Mouse (Mus musculus): ENCODE measurements around the gene Mrpl21.

The Mrpl21 gene

DNA sequence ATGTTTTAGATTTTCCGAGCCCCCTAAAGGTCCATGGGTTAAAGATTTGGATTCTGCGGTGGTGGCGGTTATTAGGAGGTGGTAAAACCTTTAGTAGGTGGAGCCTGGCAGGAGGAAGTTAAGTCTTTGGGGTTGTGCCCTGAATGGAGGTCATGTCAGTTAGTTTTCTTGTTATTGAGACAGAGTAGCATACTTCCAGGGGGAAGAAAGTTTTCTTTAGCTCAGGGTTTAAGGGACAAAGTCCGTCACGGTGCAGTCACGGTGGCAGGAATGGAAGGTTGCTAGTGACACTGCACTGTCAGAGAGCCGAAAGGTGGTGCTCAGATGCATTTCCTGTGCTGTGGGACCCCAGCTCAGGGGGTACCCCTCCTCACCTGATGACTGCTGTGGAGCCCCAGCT is 15.1 kb downstream of the Mrpl21 start:
- DNase-seq (ENCODE audit: low spot score) = no peak

DNA sequence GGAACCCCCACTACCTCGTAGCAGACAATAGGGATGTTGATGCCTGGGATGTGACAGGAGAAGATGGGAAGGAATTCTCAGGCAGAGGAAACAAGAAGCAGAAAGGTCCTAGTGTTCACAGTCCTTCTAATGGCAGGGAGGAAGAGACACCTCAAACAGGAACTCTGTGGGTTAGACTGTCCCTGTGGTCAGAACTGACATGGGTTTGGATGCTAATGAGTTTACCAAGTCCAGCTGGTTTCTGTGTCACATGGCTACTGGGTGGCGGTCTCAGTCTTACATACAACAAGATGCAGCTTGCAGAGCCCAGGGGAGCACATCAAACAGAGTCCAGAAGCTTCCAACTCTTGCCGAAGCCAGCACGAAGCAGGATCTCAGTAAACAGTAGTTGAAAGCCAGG is 21.3 kb downstream of the Mrpl21 start:
- no peak for DNase-seq (ENCODE audit: low spot score)

DNA sequence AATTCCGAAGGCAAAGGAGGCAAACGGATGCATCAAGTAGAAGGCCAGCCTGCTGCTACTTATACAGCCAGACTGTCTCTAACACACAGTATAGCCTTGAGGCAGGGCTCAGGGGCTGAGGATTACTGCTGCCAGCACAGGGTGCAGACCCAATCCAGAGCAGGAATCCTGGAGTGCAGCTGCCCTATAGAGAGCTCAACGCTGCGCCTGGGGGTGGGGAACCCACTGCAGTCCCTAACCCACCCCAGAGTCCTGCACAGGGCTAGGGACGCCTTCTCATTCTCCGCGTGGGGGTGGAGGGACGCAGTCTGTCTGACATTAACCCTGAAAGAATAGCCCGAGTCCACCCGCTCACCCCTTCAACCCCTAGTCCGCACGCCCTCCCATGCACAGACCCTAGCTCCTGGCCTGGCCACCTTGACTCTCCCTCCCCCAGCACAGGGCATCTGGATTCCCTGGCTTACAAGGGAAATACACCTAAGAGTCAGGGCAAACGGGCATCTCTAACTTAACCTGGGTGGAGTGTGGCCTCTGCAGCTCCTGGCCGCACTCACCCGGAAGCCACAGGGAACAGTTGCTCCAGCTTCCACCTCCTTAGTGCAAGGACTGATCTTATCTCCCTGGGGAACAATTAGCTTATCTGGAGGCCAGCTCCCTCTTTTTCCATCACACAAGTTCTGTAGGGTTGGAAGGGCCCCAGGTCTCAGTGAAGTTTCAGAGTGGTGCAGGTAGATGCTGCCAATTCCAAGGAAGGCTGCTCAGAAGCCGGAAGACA is 24.7 kb downstream of the Mrpl21 start:
- no peak for DNase-seq (ENCODE audit: low spot score)

DNA sequence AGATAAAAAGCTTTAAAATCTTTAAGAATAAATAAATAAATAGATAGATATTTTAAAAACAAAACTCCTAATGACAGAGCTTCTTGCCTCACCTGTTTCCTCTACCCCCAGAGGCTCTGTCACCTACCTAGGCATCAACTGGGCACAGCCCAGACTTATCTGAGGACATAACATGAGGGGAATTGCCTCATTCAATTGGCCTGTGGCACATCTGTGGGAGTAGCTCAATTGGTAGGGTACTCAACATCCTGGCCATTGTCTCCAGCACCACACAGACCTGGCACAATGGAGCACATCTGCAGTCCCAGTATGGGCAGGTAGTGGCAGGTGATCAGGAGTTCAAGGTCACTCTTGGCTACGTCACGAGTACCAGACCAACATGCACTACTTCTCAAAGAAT is 36.6 kb downstream of the Mrpl21 start:
- no peak for DNase-seq (ENCODE audit: low spot score)

DNA sequence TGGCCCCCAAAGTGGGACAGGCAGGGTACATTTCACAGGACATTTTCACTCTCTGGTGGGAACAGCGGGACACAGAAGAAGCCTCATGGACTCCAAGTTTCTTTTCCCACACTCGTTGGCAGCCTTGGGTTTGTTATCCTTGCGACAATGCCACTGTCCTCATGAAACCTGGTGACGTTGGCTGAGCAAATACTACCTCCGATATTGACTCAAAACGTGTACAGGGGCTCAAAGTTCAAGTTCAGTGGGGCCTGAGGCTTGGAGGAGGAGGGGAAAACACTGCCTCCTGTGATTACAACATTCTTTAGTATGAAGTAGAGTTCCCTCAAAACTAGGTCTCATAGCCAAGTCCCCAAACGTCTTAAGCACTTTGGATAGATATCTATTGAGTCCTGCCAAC is 37.4 kb downstream of the Mrpl21 start:
- DNase-seq (ENCODE audit: low spot score) = no peak

DNA sequence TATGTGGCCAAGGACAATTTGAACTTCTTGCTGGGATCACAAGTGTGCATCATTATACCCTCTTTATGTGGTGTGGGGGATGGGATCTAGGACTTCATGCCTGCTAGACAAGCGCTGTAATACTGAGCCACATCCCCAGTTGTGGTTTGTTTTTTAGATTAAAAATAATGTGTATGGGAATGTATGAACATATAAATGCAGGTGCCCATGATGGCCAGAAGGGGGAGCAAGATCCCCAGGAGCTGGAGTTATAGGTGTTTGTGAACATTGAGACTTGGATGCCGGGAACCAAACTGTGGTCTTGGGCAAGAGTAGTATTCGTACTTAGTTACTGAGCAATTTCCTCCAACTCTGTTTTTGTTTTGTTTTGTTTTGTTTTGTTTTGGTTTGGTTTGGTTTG is 38.1 kb downstream of the Mrpl21 start:
- peak; percentile 48 for DNase-seq (ENCODE audit: low spot score)

DNA sequence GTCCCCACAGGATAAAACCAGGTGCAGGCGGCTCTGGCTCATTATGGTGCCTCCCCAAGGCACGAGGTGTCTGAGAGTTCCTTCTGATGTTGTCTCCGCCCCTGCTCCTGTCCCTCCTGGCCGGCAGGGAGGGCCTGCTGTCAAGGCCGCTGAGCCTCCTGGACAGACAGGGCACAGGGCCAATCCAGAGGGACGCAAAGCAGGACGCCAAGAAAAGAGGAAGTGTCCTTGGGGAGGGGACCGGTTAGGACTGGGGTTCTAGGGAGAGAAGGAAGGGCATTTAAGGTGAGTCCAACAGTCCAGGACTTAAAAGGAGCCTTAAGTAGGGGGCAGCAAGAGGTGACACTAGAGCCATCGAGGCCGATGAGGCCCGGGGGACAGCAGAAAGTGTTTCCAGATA is 38.9 kb downstream of the Mrpl21 start:
- DNase-seq (ENCODE audit: low spot score) = peak; percentile 7

DNA sequence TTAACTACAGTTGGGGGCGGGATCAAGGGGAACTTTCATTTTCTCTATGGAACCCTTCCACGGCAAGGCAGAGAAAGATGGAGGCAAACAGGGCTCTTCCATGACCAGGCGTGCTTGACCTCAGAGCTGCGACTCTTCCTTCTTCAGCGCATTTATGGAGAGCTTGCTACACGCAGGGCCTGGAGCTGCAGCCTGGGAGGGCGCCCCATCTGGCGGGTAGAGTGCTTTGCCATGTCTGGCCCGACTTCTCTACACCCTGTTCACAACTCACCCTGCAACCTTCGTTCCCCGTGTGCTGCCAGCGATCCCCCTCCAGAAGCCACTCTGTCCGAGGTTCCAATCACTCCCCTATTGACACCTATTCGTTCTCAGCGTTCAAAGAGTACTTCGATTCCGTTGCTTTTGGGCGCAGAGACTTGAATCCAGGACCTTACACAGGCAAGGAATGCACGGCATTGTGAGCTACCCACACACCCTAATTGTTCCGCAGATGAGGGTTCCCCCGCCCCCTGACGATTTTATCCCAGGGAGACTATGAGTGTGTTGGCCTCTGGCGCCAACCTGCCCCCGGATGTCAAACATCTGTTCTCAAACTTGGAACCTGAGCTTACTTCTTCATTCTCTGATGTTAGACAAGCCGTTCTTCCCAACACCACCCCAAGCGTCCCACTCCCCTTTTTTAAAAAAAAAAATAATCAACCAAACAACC is 39.7 kb downstream of the Mrpl21 start, which contains the start of gene Cpt1a:
TSS of gene Cpt1a (plus strand) at position 74 of the 709 bp plus-strand sequence.
- DNase-seq (ENCODE audit: low spot score) = peak; percentile 67

DNA sequence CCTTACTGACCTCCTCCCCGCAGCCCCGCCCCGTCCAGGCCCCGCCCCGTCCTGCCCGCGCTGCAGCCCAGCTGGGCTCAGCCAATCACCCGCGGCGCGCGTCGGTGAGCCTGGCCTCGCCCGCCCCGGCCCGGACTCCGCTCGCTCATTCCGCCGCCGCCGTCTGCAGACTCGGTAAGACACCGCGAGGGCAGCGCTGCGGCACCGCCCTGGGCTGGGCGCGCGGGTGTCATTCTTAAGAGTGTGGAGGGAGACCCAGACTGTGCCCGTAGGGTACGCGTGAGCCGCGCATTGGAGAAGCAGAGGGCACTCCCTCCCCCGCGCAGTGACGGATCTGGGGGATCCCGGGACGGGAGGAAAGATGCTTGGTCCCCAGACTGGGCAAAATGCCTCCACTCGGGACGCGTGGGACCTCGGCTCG is 40.5 kb downstream of the Mrpl21 start:
- peak; percentile 63 for DNase-seq (ENCODE audit: low spot score)

DNA sequence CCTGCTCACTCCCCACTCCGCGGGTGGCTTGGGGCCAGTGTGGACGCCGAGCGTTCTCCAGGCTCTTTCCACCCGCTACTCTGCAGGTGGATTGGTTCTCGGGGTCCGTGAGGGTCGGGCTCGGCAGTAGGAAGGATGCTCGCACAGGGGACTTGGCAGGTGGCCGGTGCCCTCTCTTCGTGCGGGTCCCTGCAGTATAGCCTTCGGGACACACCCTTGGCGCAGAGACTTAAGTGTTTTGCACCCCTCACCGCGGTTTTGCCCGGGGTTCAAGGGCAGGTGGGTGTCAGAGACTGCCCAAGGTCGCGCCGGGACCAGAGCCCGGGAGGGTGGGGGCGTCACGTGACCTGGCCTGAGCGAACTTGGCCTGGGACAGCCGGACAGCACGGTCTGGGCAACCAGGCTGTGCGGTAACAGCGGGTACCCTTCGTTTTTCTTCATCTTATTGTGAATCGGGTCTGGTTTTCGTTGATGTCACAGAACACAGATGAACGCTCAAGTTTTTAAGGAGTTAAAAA is 41.1 kb downstream of the Mrpl21 start:
- peak; percentile 15 for DNase-seq (ENCODE audit: low spot score)

DNA sequence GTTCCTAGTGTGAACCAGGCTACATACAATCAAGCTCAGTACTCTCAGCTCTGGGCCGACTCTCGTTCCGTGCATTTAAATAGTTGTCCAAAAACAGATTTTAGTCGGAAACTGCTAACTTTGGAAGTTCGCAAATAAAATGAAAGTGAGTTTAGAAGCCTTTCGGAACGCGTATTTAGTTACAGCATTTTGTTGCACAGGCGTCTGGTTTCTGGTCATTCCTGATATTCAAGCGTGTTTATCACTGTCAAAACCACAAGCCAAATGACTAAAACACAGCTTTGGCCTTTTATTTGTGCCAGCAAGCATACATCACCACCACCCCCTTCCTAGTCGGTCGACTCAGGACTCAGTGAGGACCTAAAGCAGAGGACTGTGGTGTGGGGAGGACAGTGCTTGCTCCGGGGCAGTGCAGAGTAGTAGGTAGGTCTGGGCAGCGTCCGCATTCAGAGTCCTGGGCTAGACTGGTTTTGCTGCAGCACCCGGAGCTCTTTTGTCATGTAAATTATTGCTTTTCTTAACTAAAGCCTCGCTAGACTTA is 41.6 kb downstream of the Mrpl21 start:
- DNase-seq (ENCODE audit: low spot score) = peak; percentile 9

DNA sequence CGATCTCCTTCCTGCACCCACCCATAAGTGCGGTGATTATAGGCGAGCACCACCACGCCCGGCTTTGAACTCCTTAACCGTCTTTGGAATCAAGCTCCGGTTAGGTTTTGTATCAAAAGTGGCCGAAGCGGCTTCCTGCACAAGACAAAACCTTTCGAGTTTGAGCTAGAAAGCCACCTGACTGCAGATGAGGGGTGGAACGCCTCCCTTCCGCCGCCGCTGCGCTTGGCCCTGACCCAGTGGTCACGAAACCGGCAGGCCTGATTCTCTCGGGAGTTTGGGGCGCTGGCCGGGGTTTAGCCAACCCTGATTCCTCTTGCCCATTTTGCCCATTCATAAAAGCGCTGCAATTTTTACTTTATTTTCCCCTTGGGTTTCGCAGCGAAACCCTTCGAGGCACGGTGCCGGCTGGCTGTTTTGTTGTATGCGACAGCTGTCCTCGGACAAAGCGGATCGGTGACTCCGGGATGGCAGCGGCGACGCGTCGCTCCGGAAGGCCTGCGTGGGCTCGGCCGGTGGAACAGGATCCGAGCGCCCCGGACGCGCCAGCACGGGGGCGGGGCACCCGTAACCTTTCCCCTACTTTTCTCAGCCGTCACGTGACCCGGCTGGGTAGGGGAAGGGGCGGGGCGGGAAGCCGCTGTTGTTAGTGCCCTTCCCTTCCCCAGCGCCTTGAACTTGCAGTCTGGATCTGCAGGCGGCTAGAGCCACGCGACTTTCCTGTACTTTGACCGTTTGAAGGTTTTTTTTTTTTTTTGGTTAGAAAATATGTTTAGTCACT is 42.4 kb downstream of the Mrpl21 start:
- DNase-seq (ENCODE audit: low spot score) = peak; percentile 92

DNA sequence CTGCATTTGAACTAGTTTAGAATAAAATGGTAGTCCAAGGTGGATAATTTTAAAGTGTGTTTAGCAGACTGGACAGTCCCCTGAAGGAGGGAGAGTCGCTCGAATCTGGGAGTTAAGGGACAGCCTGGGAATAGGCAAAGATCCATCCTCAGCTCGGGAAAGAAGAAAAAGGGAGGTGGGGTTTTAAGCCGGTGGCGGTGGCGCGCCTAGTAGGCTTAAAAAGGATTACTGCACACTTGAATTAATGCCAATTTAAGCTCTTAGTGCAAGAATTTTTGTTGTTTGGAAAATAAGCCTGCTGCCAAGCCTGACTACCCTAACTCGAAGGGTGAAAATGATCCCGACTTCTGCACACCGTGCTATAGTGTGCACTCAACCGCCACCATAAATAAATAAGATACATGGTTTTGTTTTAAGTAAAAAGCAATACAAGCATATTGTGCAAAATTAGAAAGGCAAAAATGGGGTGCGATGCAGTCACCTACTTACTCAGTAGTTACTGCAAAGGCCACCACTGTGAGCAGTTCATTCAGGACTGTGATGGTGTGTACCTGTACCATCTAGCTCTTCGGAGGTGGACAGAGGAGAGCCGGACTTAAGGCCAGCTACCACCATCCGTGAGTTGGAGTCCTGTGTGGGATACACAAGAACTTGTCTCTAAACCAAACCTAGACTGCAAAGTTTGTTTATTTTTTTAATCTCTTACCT is 43.2 kb downstream of the Mrpl21 start:
- DNase-seq (ENCODE audit: low spot score) = no peak

DNA sequence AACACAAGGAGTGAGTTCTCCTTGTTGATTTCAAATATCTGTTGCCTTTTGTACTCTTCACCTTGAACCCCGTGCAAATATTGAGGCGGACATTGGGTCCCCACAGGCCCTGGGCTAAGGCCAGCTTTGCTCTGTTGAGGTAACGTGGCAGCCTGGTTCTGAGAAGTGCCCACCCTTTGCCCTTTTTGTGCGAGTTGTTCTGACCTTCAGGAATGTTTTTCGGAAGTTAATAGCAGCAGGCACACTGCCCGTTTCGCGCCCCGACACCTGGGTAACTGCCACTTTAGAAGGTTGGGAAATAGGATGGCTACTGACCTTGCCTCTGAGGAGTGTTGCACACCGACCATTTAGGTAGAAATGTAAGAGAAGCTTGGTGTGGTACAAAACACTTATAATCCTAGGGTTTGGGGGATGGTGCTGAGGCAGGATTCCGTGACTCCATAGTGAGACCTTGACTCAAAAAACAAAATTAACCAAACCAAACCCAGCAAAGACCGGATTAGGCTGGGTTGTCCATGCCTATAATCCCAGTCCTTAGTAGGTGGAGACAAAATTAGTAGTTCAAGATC is 43.9 kb downstream of the Mrpl21 start:
- DNase-seq (ENCODE audit: low spot score) = no peak

DNA sequence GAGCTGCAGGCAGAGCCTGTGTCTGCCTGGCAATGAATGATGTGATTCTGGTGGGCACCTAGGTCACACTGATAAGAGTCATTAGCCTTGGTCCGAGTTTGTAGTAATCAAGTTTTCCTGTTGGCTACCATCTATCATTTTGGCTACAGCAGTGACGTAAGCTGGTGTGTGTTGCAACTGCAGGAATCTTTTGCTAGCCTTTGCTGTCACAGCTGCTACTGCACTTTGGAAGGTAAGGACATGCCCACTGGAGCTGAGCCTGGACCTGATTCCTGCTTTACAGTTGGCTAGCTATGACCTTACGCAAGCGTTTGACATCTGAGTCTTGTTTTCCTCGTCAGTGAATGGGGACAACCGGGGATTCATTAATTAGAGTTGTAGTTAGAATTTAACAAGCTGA is 50.5 kb downstream of the Mrpl21 start:
- DNase-seq (ENCODE audit: low spot score) = no peak

DNA sequence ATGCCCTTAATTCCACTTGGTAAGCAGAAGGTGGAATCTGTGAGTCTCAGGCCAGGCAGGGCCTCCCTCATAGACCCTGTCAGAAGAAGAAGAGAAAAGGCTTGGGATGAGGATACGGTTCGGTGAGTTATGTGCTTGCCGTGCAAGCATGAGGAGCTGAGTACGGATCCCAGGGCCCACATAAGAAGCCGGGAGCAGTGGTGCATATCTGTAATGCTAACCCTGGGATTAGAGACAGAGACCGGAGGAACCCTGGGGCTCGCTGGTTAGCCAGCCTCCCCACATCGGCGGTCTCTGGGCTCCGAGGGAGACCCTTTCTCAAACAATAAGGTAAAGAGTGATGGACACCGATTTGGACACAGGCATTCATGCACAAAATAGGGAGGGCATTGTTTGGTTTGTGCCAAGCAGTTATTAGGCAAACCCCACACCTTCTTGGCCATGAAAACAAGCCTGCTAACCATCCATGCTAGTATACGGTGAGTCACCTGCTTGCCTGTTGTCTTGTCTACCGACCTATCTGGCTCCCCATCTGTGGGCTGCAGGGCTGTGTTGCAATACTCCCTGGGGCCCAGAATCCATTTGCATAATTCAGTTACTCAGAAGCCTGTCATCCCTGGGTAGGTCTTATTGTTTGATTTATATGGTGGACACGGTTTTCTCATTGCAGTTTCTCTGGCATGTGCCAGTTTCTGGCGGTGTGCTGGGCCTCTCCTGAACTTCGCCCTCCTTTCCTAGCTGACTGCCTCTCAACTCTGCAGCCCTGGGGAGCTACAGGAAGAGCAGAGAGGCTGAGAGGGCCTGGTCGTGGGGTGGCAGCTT is 51.2 kb downstream of the Mrpl21 start:
- no peak for DNase-seq (ENCODE audit: low spot score)

DNA sequence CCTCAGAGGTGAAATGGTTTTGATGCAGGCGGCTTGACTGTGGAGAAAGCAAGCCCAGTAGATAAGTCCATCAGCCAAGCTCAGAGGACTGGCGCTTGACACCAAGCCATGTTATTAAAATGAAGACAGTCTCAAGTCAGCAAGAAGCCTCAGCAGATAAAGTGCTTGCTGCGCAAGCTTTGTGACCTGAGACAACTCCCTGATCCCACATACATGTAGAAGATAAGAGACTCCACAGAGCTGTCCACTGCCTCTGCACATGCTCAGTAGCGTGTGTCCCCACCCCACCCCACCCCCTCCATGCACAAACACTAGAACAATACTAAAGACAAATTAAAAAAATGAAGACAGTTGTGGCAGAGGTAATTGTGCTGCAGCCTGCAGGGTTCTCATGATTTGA is 51.8 kb downstream of the Mrpl21 start:
- DNase-seq (ENCODE audit: low spot score) = no peak

DNA sequence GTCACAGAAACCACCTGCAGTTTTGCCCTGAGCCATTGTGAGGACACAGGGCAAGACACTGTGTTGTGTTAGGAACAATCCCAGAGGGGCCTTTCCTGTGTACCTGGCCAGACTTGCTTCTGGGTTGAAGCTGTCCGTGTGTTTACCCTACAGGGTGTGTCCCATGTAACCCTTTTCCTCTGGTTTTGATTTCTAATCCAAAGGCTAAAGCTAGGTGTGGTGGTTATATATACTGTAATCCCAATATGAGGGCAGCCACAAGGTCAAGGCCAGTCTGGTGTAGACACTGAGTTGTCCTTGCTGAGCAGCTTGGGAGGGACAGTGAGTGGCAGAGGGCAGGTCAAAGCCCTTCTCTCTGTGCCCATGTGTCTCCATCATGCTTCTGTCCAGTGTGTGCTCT is 53.2 kb downstream of the Mrpl21 start:
- no peak for DNase-seq (ENCODE audit: low spot score)

DNA sequence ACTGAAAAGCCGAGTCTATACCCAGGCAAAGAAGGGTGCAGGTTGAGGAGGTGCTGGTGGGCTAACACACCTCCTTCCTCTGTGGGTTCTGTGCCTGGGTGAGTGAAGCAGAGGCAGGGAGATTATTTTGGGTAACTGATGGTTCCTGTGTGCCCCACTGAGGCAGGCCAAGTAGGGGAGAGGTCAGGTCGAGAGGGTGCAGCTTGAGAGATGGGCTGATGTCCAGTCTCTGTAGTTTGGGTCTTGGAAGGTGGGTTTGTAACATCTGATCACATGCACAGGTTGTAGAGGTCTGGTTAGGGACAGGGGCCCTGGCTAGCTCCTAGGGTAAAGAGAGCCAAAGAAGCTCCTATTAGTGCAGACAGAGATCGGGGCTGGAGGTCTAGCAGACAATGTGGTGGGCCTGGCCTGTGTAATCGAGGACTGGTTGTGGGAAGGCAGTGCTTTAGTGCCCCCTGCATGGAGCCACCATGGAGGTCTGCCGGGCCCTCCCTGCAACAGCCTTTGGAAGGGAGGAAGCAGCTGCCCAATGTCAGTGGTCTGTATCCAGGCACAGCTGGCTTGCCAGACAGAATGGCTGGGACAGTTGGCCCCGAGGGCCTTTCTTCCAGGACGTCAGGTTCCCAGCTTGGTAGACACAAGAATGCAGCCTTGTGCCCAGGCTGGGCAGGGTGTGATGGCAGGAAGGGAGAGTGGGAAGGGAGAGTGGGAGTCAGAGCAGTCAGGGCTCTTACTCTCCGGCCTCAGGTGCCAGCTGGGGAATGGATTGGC is 54.0 kb downstream of the Mrpl21 start:
- DNase-seq (ENCODE audit: low spot score) = no peak

DNA sequence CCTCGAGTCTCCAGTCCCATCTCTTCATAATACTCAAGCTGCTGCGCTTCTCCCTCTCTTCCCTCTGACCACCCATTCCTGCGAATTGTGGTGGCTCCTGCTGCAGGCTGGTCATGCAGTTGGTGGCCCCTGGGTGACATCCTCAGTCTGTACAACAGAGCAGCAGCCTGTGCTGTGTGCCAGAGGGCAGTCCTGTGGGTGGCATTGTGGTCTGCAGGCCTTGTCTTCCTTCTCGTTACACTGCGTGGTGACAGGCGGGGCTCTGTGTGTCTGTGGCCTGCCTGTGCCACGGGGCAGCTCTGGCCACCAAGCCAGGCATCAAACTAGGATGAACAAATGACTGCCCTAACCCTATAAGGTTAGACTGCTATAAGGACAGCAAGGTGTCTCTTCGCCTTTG is 56.5 kb downstream of the Mrpl21 start:
- no peak for DNase-seq (ENCODE audit: low spot score)
